Mouse (Mus musculus): Measurements from ENCODE around the gene Des.

Gene Des

GRCm38 (mm10) chr1:75345036-75345935, 14.8 kb upstream of the Des start:
- DNase-seq (ENCODE audit: extremely low read depth, insufficient read length, low spot score): no peak

DNA sequence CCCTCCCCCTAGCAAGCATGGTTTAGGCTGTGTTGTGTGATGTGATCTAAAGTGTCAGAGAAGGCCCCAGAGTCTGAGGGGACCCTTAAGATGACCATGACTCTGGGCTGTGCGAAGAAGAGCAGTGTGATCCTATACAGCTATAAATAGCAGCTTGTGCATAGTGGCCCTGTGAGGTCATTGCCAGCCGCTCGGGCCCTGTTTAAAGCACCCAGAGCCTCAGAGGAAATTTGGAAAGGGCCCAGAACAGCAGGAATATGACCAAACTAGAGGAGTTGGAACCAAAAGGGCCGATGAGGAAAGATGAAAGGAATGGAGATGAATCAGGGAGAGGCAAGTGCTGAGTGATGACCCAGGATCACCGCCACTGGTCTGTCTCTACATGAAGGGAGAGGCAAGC, 12.8 kb upstream of the Des start:
- DNase-seq (ENCODE audit: extremely low read depth, insufficient read length, low spot score): peak; percentile 67

DNA sequence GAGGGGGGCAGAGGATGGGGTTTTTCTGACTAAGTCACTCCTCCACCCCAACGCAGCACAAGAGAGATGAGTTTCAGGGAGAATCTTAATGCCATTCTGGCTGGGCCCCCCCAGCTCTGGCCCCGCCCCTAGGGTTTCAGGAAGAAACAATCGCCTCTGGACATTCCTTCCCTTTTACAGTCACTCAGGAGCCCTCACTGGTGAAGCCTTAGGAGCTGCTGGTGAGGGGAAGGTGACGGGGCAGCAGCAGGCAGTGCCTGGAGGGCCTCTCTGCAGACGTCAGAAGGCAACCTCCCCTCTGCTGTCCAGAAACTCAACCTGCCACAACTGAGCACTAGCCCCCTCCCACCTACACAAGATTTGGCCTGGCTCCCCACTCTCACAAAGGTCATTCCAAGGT, 10.9 kb upstream of the Des start:
- no peak for DNase-seq (ENCODE audit: extremely low read depth, insufficient read length, low spot score)

- DNase-seq (ENCODE audit: extremely low read depth, insufficient read length, low spot score): no peak
Measured at GRCm38 (mm10) chr1:75357261-75357660, 2.9 kb upstream of the Des start.

DNA sequence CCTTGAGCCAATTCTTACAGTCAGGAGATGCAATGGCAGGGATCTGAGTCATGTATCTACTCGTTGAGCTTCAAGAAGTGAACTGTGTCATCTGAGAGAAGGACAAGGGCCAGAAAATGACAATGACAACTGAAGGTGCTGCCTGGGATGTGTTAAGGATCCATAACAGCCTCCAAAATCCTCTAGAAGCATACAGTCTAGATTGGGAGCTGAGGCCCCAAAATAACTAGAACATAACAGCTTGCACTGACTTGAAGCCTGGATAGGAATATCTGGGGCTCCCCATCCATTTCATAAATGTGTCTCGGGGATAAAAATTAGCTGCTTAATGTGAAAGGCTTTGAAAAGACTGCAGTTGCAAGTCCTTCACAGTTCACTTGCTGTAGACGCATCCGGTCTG, 2.1 kb upstream of the Des start:
- DNase-seq (ENCODE audit: extremely low read depth, insufficient read length, low spot score): no peak

DNA sequence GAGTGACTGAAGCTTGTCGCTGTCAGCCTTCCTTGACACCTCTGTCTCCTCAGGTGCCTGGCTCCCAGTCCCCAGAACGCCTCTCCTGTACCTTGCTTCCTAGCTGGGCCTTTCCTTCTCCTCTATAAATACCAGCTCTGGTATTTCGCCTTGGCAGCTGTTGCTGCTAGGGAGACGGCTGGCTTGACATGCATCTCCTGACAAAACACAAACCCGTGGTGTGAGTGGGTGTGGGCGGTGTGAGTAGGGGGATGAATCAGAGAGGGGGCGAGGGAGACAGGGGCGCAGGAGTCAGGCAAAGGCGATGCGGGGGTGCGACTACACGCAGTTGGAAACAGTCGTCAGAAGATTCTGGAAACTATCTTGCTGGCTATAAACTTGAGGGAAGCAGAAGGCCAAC, 783 bp upstream of the Des start:
- no peak for DNase-seq (ENCODE audit: extremely low read depth, insufficient read length, low spot score)

- no peak for DNase-seq (ENCODE audit: extremely low read depth, insufficient read length, low spot score)
Measured at GRCm38 (mm10) chr1:75361123-75361522, 994 bp downstream of the Des start.

DNA sequence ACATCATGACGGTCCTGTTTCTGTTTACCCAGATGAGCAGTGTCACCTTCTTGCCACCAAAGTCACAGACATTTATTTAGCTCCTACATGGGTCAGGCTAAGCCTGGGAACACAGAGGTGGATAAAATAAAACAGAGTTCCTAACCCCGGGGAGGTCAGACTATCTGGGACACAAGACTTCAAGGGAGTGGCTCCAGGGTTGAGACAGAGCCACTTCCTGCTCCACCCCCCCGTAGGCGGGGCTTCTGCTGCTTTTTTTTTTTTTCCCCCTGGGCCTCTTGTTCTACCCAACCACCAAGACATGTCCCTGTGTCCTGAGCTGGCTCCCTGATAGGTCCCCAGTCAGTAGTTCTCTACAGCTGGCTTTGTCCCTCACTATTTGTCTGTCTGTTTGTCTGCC, 1.6 kb downstream of the Des start:
- DNase-seq (ENCODE audit: extremely low read depth, insufficient read length, low spot score): peak; percentile 44

- DNase-seq (ENCODE audit: extremely low read depth, insufficient read length, low spot score): no peak
Measured at GRCm38 (mm10) chr1:75363868-75364267, 3.7 kb downstream of the Des start.

DNA sequence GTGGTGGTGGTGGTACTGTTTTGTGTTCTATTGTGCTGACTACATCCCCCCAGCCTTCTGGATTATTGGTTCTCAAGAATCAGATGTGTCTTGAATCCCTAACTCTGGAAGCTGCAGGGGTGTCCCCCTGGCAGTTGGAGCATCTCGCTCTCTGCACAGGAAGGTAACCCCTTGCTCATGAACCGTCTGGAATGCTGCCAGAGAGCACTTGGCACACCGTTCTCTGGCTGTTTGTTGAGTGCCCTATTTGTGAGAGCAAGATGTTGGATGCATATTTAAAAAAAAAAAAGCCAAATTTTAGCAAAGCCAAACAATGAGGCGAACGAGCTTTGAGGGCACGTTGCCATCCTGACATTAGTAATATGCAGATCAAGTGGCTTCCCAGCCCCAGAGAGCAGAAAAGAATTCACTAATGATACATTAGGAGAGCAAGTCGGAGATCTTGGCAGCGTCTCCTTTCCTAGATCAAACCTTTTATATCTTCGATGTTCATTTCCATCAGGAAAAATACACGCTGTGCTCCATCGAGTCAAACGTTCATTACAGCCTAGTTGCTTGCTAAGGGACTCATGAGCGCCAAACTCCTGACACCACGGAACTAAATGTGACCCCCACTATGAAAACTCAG, 5.5 kb downstream of the Des start:
- no peak for DNase-seq (ENCODE audit: extremely low read depth, insufficient read length, low spot score)

GRCm38 (mm10) chr1:75369360-75369983, 9.3 kb downstream of the Des start:
- DNase-seq (ENCODE audit: extremely low read depth, insufficient read length, low spot score): no peak

DNA sequence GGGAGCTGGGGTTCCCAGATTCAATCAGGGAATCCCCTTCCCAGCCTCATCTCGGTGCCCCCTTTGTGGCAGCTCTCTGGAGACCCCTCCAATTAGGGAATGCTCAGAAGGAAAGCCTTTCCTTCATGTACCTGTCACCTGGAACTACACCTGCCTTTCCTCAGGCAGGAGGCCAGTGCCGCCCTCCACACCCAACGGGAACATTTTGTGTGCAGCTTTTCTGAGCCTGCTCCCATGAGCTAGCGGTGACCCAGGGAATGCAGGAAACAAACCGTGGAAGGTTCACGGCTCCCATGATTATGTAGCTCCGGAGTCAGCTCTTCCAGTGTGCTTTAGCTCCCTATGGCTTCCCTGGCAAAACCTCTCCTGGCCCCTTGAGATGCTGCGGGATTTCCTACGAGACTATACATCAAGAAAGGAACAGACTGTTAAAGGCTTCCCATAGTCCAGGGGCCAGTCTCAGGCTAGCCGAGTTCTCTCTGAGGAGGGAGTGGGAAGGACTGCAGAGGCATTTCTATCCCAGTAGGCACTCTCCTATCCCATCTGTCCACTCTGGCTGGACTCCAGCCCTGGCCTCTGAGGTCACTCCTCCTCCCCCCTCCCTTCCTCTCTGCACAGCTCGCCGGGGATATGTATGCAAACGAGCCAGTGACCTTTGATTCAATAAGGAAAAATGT, 10.0 kb downstream of the Des start:
- DNase-seq (ENCODE audit: extremely low read depth, insufficient read length, low spot score): peak; percentile 55

DNA sequence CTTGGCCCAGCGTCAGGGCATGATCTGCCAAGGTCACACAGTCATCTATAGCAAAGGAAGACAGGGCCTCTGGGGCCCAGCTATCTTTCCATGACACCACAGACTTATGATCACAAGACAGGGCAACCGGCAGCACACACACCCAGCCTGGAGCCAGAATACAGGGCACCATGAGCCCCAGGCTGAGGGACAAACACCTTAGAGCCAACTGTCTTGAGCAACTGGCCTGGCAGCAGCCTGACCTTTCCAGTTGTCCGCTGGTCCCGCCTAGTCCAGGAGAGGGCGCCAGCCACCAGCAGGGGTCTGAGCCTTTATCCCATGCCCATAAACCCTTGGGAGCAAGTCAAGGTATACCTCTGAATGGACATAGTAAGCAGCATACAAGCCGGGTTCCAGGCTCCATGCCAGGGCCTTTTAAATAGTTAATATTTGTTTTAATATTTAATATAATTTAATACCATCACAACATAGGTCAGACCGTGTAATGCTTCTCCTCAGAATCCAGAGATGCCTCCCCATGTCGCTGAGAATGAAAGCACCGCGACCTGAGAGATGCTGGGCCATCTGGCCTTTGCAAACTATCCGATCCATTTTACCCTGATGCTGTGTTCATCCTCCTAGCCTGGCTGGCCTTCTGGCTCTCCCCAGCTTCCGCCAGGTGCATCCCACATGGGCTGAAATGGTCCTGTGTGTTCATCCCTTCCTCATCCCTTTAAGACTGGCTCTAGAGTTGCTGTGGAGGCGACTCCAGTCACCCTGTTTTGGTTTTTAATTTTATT, 11.4 kb downstream of the Des start:
- DNase-seq (ENCODE audit: extremely low read depth, insufficient read length, low spot score): peak; percentile 69

- DNase-seq (ENCODE audit: extremely low read depth, insufficient read length, low spot score): no peak
Measured at GRCm38 (mm10) chr1:75372450-75372849, 12.3 kb downstream of the Des start.

DNA sequence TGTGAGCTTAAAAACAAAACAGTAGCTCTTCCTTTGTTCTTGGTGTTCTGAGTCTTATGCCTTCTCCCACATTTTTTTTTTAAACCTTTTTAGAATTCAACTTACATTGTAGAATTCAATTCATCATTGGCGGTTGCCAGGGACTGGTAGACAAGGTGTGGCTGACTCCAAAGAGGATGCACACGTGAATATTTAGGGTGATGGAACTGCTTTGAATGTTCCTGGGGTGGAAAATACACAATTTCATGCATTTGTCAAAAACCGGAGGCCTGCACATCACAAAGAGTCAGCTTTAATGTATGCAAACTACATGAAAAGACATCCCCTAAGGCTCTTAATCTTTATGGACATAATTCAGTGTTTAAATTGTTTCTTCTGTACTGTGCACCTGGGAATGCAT, 13.1 kb downstream of the Des start:
- DNase-seq (ENCODE audit: extremely low read depth, insufficient read length, low spot score): no peak

DNA sequence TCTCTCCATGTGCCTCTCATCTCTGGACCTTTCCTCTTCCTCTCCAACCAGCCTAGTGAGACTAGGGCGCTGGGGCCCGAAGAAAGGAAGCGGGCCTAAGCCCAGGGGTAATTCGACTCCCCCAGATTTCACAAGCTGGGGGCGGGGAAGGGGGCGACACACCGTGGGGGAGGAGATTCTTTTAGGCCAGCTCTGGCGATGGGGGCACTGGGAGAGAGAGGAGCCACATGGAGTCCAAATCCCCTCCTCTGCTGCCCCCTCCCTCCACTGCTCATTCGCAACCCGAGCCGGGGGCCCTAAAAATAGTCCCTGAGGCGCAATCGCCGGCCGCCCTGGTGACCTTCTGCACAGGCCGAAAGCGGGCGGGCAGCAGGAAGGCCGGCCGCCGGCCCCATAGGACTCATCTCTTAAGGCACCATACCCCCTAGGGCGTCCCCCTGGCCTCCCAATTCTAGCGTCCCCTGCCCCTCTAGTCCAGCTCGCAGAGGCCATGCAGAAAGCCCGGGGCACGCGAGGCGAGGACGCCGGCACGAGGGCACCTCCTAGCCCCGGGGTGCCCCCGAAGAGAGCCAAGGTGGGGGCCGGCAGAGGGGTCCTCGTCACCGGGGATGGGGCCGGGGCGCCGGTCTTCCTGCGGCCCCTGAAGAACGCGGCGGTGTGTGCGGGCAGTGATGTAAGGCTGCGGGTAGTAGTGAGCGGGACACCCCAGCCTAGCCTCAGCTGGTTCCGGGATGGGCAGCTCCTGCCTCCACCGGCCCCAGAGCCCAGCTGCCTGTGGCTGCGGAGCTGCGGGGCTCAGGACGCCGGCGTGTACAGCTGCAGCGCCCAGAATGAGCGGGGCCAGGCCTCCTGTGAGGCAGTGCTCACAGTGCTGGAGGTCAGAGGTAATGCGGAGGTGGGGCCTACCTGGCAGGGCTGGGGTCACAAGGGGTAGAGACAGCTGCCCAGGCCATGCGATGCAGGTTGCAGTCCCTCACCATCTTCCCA, 15.1 kb downstream of the Des start, which contains the start of gene Speg:
Gene Speg, plus strand, starts transcription at position 348 of the 987 bp plus-strand sequence.
- no peak for DNase-seq (ENCODE audit: extremely low read depth, insufficient read length, low spot score)

GRCm38 (mm10) chr1:75379196-75379595, 19.1 kb downstream of the Des start:
- DNase-seq (ENCODE audit: extremely low read depth, insufficient read length, low spot score): no peak

DNA sequence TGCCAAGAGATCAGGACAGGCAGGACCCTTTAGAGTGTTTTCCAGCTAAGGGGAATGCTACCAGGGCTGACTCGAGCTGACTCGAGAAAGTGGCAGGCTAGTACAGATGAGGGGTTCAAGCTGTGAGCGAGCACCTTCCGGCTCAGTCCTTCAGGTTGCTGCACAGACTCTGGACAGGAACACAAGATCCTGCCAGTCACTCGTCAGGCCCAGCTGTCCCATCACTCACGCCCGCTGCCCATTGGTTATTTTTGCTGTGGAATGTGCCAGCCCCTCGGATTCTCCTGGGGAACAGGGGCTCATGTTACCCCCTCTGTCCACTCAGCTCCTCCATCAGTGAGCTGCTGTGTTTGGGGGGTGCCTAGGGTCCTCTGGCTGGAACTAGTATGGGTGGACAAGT, 19.8 kb downstream of the Des start:
- DNase-seq (ENCODE audit: extremely low read depth, insufficient read length, low spot score): no peak

DNA sequence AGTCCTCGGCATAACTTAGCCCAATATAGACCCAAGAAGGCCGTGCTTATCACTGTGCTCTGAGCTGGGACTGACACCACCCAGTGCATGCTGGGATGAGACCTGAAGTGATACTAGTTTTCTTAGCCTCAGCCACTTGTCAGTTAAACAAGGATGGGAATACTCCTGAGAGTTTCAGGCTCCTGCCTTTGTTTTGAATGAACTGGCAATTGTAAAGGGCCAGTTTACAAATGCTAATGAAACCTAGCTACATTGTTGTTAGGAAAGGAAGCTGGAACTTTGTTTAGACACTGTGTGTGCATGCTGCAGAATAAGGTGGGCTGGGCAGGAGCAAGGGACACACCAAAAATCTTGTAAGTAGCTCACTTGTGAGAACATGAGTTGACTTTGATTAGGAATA, 20.8 kb downstream of the Des start:
- no peak for DNase-seq (ENCODE audit: extremely low read depth, insufficient read length, low spot score)

All from 3134 (cell line).